Mouse (Mus musculus): ENCODE measurements around the gene Gm38100. TPM values are rescaled to one million over a fixed set of nuclear protein-coding genes. Genes with fewer than 3 reads are reported as not detected.

Gene Gm38100
- polyA plus RNA-seq, 1 experiment from 2014 or later: 0.21 TPM

DNA sequence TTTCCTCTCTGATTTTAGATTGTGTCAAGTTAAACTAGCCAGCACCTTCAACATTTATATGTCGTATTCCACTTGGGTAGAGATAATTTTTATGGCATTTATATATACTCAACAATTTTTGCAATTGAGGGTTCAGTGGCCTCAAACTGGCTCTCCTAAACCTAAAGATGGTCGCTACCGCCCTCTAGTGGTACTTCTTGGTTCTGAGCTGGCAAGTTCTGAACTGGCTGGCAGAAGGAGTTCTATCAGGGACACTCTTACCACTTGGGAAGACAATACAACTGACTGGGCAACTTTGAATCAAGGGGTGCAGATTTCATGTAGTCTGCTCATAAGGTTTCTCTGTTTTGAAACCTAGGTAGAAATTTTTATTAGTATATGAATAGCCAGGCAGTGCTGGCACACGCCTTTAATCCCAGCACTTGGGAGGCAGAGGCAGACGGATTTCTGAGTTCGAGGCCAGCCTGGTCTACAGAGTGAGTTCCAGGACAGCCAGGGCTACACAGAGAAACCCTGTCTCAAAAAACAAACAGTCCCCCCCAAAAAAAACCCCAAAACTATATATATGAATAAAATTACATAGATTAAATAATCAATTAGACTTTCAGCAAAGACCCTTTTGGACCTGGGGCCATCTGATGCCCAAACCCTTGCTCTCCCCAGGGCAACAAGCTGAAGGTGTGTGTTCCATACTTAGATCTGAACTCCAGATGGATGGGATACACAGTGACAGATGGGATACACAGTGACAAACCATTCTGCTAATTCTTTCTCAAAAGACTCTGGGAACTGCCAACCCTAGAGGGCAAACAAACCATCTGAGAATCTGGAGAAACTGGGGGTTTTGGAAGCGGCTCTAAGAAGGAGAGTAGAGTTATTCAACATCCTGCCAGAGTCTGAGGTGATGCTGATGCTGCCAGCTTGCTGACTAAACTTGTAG is 4.0 kb downstream of the Gm38100 start:
- H3K27me3 ChIP-seq: no peaks in the 10 kb centered on the region
- no peak overlapping the region for H3K9ac ChIP-seq
- no peaks in the 10 kb centered on the region for H3K4me1 ChIP-seq (replicated peaks)
- no peak for ATAC-seq (replicated peaks; ENCODE audit: insufficient number of reproducible peaks, insufficient read depth, low FRiP score, low read depth)
- H3K4me2 ChIP-seq: no peak overlapping the region
- H3K27ac ChIP-seq: no peak overlapping the region
- no peaks in the 10 kb centered on the region for H3K36me3 ChIP-seq
- 47% methylated on average over 7 of the region's 7 CpGs for WGBS
- H3K9me3 ChIP-seq (replicated peaks): no peaks in the 10 kb centered on the region
- no peak overlapping the region for H3K4me3 ChIP-seq

DNA sequence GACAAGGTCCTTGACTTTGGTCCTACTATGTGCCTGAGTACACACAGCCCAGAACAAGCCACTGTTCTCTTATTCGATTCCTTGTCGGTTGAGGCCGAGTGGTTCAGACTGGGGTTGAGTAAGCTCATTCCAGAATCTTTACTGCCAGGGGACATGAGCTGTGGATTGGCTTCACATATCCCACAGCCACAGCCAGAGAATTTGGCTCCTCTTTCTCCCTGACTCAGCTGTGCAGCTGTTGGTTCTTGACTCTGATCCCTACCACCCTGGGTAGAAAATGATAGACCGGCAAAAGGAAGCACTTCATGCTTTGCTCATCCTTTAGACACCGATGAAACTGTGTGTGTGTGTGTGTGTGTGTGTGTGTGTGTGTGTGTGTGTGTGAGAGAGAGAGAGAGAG is 11.3 kb downstream of the Gm38100 start:
- WGBS: 91% methylated on average over 5 of the region's 5 CpGs
- Histone ChIP-seq H3K9me3 (replicated peaks) (no peaks in the 10 kb centered on the region), H3K4me3 (no peak overlapping the region), H3K27ac (no peak overlapping the region), H3K9ac (no peak overlapping the region), H3K4me1 (replicated peaks) (no peaks in the 10 kb centered on the region), H3K27me3 (no peaks in the 10 kb centered on the region), H3K36me3 (no peaks in the 10 kb centered on the region), H3K4me2 (no peak overlapping the region)
- no peak for ATAC-seq (replicated peaks; ENCODE audit: insufficient number of reproducible peaks, insufficient read depth, low FRiP score, low read depth)

DNA sequence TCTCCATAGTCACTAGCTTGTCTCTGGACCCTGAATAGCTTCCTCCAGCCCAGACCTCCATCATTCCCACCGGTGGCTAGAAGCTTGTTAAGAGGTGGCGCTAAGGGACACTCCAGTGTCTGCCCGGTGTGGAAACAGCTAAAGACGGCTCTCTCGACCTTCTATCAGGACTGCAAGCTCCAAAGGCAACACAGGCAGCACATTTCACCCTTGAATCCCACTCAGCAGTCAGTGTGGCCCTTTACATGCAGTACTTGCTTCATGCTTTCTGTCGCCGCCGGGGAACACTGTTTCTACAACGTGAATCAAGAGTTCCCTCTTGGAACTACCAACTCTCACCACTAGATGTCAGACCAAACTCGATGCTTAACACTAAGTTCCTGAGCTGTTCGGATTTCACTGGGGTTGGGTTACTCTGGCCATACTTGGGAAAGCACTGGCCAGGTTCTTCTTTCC is 16.2 kb downstream of the Gm38100 start:
- ATAC-seq (replicated peaks; ENCODE audit: insufficient number of reproducible peaks, insufficient read depth, low FRiP score, low read depth): no peak
- 6% methylated on average over 11 of the region's 11 CpGs for WGBS

GRCm38 (mm10) chr1:175938731-175939130 is 18.6 kb downstream of the Gm38100 start:
- Histone ChIP-seq H3K27me3 (no peaks in the 10 kb centered on the region), H3K9me3 (replicated peaks) (no peaks in the 10 kb centered on the region), H3K27ac (no peak overlapping the region), H3K36me3 (no peaks in the 10 kb centered on the region), H3K4me1 (replicated peaks) (no peaks in the 10 kb centered on the region), H3K4me3 (no peak overlapping the region), H3K4me2 (no peak overlapping the region), H3K9ac (no peak overlapping the region)
- no peak for ATAC-seq (replicated peaks; ENCODE audit: insufficient number of reproducible peaks, insufficient read depth, low FRiP score, low read depth)
- WGBS: 75% methylated on average over 3 of the region's 3 CpGs

More for the DNA sequence above, 16.2 kb downstream of the Gm38100 start:
- H3K27ac ChIP-seq: no peak overlapping the region
- H3K4me1 ChIP-seq (replicated peaks): no peaks in the 10 kb centered on the region
- no peaks in the 10 kb centered on the region for H3K9me3 ChIP-seq (replicated peaks)
- peak overlapping the region; percentile 30 for H3K4me3 ChIP-seq
- peak overlapping the region; percentile 57 for H3K4me2 ChIP-seq
- peak overlapping the region; percentile 42; the same call in 1 of the 2 replicates for H3K9ac ChIP-seq
- no peaks in the 10 kb centered on the region for H3K27me3 ChIP-seq
- no peaks in the 10 kb centered on the region for H3K36me3 ChIP-seq

DNA sequence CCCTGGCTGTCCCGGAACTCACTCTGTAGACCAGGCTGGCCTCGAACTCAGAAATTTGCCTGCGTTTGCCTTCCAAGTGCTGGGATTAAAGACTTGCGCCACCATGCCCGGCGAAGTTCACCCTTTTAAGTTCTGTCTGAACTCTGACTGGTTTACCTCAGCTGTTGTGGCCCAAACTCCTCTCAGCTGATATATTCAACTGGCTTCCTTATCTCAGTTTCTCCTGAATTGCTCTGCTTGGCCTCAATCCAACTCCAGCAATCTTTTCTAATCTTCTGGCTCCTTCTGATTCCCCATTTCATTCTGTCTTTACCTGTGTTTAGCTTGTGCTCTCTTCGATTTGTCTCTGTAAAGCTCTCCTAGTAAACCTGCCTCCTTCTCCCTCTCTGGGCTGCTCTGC is 23.0 kb downstream of the Gm38100 start:
- no peaks in the 10 kb centered on the region for H3K4me1 ChIP-seq (replicated peaks)
- no peak overlapping the region for H3K9ac ChIP-seq
- H3K36me3 ChIP-seq: no peaks in the 10 kb centered on the region
- WGBS: 77% methylated on average over 7 of the region's 7 CpGs
- H3K4me3 ChIP-seq: no peak overlapping the region
- H3K9me3 ChIP-seq (replicated peaks): no peaks in the 10 kb centered on the region
- H3K27ac ChIP-seq: no peak overlapping the region
- no peak for ATAC-seq (replicated peaks; ENCODE audit: insufficient number of reproducible peaks, insufficient read depth, low FRiP score, low read depth)
- H3K4me2 ChIP-seq: no peak overlapping the region
- no peaks in the 10 kb centered on the region for H3K27me3 ChIP-seq

- Histone ChIP-seq H3K4me2 (no peak overlapping the region), H3K27ac (no peak overlapping the region), H3K4me3 (no peak overlapping the region), H3K27me3 (no peaks in the 10 kb centered on the region), H3K4me1 (replicated peaks) (no peaks in the 10 kb centered on the region), H3K36me3 (no peaks in the 10 kb centered on the region), H3K9ac (no peak overlapping the region), H3K9me3 (replicated peaks) (no peaks in the 10 kb centered on the region)
- 58% methylated on average over 4 of the region's 4 CpGs for WGBS
- ATAC-seq (replicated peaks; ENCODE audit: insufficient number of reproducible peaks, insufficient read depth, low FRiP score, low read depth): no peak
These were observed 26.7 kb downstream of the Gm38100 start for GRCm38 (mm10) chr1:175946718-175947315.

DNA sequence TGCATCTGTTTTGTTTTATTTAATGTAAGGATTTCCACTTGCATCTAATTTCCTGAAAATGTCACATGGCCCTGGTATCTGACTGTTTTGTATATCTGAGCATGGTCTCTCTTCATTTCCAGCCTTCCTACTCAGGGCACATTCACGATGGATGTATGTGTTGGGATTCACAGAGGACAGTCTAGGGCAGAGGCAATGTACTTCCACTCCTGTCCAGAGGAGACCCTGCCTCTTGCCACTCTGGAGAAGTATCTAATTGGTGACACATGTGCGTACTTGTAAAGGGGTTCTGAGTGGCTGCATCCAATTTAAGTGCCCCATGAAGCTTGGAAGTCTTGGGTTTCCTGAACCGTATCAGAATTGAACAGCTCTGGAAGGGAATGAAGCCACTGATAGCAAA is 30.3 kb downstream of the Gm38100 start:
- ATAC-seq (replicated peaks; ENCODE audit: insufficient number of reproducible peaks, insufficient read depth, low FRiP score, low read depth): no peak

DNA sequence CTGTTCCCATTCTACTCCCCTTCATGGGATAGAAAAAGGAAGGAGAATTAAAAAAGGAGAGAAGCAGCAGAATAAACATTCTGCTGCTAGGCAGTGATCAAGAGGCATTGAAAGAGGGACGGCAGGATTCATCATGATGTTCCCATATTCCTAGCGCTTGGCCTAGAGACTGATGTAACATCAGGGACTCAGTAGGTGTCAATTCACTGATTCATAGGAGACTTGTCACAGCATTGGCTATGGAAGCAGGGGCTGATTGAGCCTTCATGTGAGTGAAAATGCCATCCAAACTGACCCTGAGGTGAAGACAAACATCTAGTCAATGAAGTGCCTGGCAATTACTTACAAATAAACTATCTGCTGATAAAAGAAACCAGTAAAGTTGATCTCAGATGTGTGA is 30.7 kb downstream of the Gm38100 start:
- no peaks in the 10 kb centered on the region for H3K27me3 ChIP-seq
- H3K27ac ChIP-seq: no peak overlapping the region
- no peak overlapping the region for H3K4me3 ChIP-seq
- no peaks in the 10 kb centered on the region for H3K36me3 ChIP-seq
- no peak overlapping the region for H3K9ac ChIP-seq
- H3K9me3 ChIP-seq (replicated peaks): no peaks in the 10 kb centered on the region
- no peak overlapping the region for H3K4me2 ChIP-seq
- WGBS: 90% methylated on average over 2 of the region's 2 CpGs
- ATAC-seq (replicated peaks; ENCODE audit: insufficient number of reproducible peaks, insufficient read depth, low FRiP score, low read depth): no peak
- no peaks in the 10 kb centered on the region for H3K4me1 ChIP-seq (replicated peaks)

More for the DNA sequence above, 30.3 kb downstream of the Gm38100 start:
- 73% methylated on average over 3 of the region's 3 CpGs for WGBS
- H3K9ac ChIP-seq: no peak overlapping the region
- no peaks in the 10 kb centered on the region for H3K36me3 ChIP-seq
- no peak overlapping the region for H3K4me2 ChIP-seq
- no peaks in the 10 kb centered on the region for H3K9me3 ChIP-seq (replicated peaks)
- H3K27ac ChIP-seq: no peak overlapping the region
- H3K4me3 ChIP-seq: no peak overlapping the region
- H3K4me1 ChIP-seq (replicated peaks): no peaks in the 10 kb centered on the region
- no peaks in the 10 kb centered on the region for H3K27me3 ChIP-seq

GRCm38 (mm10) chr1:175961786-175962185 is 41.7 kb downstream of the Gm38100 start:
- ATAC-seq (replicated peaks; ENCODE audit: insufficient number of reproducible peaks, insufficient read depth, low FRiP score, low read depth): no peak
- Histone ChIP-seq H3K36me3 (no peaks in the 10 kb centered on the region), H3K9ac (no peak overlapping the region), H3K27ac (no peak overlapping the region), H3K9me3 (replicated peaks) (no peaks in the 10 kb centered on the region), H3K27me3 (no peaks in the 10 kb centered on the region), H3K4me1 (replicated peaks) (no peaks in the 10 kb centered on the region), H3K4me3 (no peak overlapping the region), H3K4me2 (no peak overlapping the region)
- 85% methylated on average over 2 of the region's 2 CpGs for WGBS

- H3K36me3 ChIP-seq: no peaks in the 10 kb centered on the region
- no peak overlapping the region for H3K4me2 ChIP-seq
- ATAC-seq (replicated peaks; ENCODE audit: insufficient number of reproducible peaks, insufficient read depth, low FRiP score, low read depth): no peak
- no peaks in the 10 kb centered on the region for H3K9me3 ChIP-seq (replicated peaks)
- no peaks in the 10 kb centered on the region for H3K27me3 ChIP-seq
- H3K27ac ChIP-seq: no peak overlapping the region
- no peak overlapping the region for H3K4me3 ChIP-seq
- H3K9ac ChIP-seq: no peak overlapping the region
- H3K4me1 ChIP-seq (replicated peaks): no peaks in the 10 kb centered on the region
- 82% methylated on average over 4 of the region's 5 CpGs for WGBS
These were observed 47.0 kb downstream of the Gm38100 start for GRCm38 (mm10) chr1:175967004-175967745.

- Histone ChIP-seq H3K4me2 (no peak overlapping the region), H3K9me3 (replicated peaks) (no peaks in the 10 kb centered on the region), H3K27me3 (no peaks in the 10 kb centered on the region), H3K9ac (no peak overlapping the region), H3K4me1 (replicated peaks) (no peaks in the 10 kb centered on the region), H3K27ac (no peak overlapping the region), H3K36me3 (no peaks in the 10 kb centered on the region), H3K4me3 (no peak overlapping the region)
- no peak for ATAC-seq (replicated peaks; ENCODE audit: insufficient number of reproducible peaks, insufficient read depth, low FRiP score, low read depth)
- 83% methylated on average over 5 of the region's 5 CpGs for WGBS
These were observed 50.6 kb downstream of the Gm38100 start for GRCm38 (mm10) chr1:175970710-175971109.
